Mouse (Mus musculus) midbrain, embryonic 14.5 days (tissue): ENCODE measurements at regions not wholly inside any gene's neighbourhood (a gene's known extent, or its start where the extent isn't known, plus 50 kb on each side); places are given as distances from the start of the nearest gene placed in this dataset.
A peak's percentile ranks its signal among the peaks of the same experiment; 100 is the strongest.

ENCODE experiments used
- ATAC-seq: fragments of 200-750 bp; cut with Nextera tagmentation; 2 replicates; pipeline ENCODE4 v1.8.0; 2017; ENCODE audit warnings: moderate number of reproducible peaks, moderate library complexity; ENCODE audit not compliant: low FRiP score, low TSS enrichment
- DNase-seq: peaks from one replicate; pipeline ENCODE4 v3.0.0-alpha.2; 2015
- H3K27ac ChIP-seq: fragments of 300-500 bp; sonication (generic); replicated peaks from 2 replicates; pipeline ENCODE4 v1.5.1; 2014; ENCODE audit warnings: mild to moderate bottlenecking, low read depth, low read length, moderate library complexity
- H3K27me3 ChIP-seq: fragments of 300-500 bp; sonication (generic); 2 replicates; pipeline ENCODE4 v1.6.1; 2014; ENCODE audit warnings: low read length, control low read depth, mixed read lengths; ENCODE audit not compliant: control insufficient read depth, insufficient read depth
- H3K36me3 ChIP-seq: fragments of 300-500 bp; sonication (generic); 2 replicates; pipeline ENCODE4 v1.6.1; 2014; ENCODE audit warnings: low read length, control low read depth; ENCODE audit not compliant: control insufficient read depth, insufficient read depth
- H3K4me1 ChIP-seq: fragments of 300-500 bp; sonication (generic); 2 replicates; pipeline ENCODE4 v1.6.1; 2014; ENCODE audit warnings: mild to moderate bottlenecking, antibody characterized with exemption, low read length, control low read depth; ENCODE audit not compliant: control insufficient read depth, insufficient read depth
- H3K4me2 ChIP-seq: fragments of 300-500 bp; sonication (generic); 2 replicates; pipeline ENCODE4 v1.6.1; 2014; ENCODE audit warnings: mild to moderate bottlenecking, low read length, moderate library complexity
- H3K4me3 ChIP-seq: fragments of 300-500 bp; sonication (generic); replicated peaks from 2 replicates; pipeline ENCODE4 v1.5.1; 2014; ENCODE audit warnings: low read depth, low read length
- H3K9ac ChIP-seq: fragments of 300-500 bp; sonication (generic); replicated peaks from 2 replicates; pipeline ENCODE4 v1.6.1; 2014; ENCODE audit warnings: mild to moderate bottlenecking, low read length, moderate library complexity
- H3K9me3 ChIP-seq: fragments of 300-500 bp; sonication (generic); 2 replicates; pipeline ENCODE4 v1.6.1; 2016; ENCODE audit warnings: low read length, control low read depth, mixed read lengths; ENCODE audit not compliant: control insufficient read depth
- WGBS: fragments of 180-500 bp; shearing (Covaris S2); extraction: QIAGEN DNeasy Blood & Tissue Kit; methylation state at CpG from one replicate; pipeline ENCODE4 v1.1.7; 2014; 5-methylcytosine and 5-hydroxymethylcytosine counted together

DNA sequence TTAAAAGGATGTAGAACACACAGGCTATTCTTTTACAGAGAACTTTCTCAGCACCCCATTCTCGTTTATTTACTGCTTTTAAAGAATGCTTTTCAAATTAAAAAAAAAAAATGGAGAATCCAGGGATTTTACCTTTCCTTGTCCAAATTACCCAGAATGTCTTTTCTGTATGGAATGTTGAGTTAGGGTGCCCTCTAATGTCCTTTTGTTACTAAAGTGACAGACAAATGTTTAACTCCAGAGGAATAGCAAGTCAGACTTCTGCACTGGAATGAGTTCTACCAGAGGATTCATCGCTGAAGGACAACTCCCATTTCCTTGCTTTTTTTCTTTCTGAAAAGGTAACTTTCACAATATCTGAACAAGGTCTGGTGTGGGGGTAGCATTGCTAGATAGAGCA, 540.9 kb upstream of the Cylc2 start:
- H3K27ac ChIP-seq = no peak overlapping the region
- 74% methylated on average over 2 of the region's 2 CpGs for WGBS
- peak; percentile 17 for DNase-seq
- no peak overlapping the region for H3K4me2 ChIP-seq
- no peaks in the 10 kb centered on the region for H3K36me3 ChIP-seq
- H3K9me3 ChIP-seq = no peaks in the 10 kb centered on the region
- H3K9ac ChIP-seq = no peak overlapping the region
- no peak for ATAC-seq
- no peak overlapping the region for H3K4me3 ChIP-seq
- no peaks in the 10 kb centered on the region for H3K4me1 ChIP-seq
- H3K27me3 ChIP-seq = no peaks in the 10 kb centered on the region

DNA sequence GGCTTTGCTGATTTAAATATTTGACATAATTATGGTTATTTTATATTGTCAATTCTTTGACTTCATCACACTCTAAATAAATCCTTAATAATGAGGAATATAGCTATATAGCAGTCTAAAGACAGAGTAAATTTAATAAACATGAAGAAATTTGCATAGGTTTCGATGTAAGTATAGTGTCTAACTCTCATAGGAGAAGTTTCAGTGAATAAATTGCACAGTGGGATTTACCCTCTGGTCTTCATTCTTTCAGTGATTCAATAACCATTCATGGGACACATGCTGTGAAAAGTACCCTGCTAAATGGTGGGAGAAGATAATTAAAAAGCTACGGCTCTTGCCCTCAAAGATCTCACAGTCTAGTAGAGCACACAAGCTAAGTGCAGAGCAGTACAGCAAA, 530.5 kb upstream of the Cylc2 start:
- no peak for ATAC-seq
- no peak overlapping the region for H3K4me3 ChIP-seq
- DNase-seq = no peak
- H3K9ac ChIP-seq = no peak overlapping the region
- no peak overlapping the region for H3K27ac ChIP-seq
- WGBS = 67% methylated on average over 2 of the region's 2 CpGs
- H3K9me3 ChIP-seq = no peaks in the 10 kb centered on the region
- H3K4me1 ChIP-seq = no peaks in the 10 kb centered on the region
- H3K27me3 ChIP-seq = no peaks in the 10 kb centered on the region
- H3K4me2 ChIP-seq = no peak overlapping the region
- no peaks in the 10 kb centered on the region for H3K36me3 ChIP-seq
